Mouse (Mus musculus): ENCODE measurements around the gene Tgoln1. TPM values are rescaled to one million over a fixed set of nuclear protein-coding genes. Genes with fewer than 3 reads are reported as not detected.

Gene Tgoln1
- polyA plus RNA-seq, 1 experiment from 2014 or later: 13.1 TPM

DNA sequence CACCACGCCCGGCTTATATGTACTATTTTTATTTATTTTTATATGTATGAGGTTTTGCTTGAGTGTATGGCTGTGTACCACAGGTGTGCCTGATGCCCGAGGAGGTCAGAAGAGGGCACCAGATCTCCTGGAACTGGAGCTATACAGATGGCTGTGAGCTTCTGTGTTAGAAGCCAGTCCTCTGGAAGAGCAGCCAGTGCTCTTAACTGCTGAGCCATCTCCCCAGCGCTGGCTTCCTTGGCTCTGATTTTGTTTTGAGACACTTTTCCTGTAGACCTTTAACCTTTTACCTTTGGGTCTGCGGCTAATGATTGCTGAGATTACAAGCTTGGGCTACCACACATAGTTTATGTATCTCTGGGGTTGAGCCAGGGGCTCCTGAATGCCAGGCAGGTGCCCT is 49.3 kb downstream of the Tgoln1 start:
- Histone ChIP-seq H3K27me3 (no peaks in the 10 kb centered on the region), H3K4me1 (replicated peaks) (peaks cover 6% of the 10 kb centered on the region), H3K9ac (no peak overlapping the region), H3K4me3 (replicated peaks) (no peak overlapping the region), H3K4me2 (no peak overlapping the region), H3K27ac (replicated peaks) (no peak overlapping the region), H3K9me3 (replicated peaks) (no peaks in the 10 kb centered on the region), H3K36me3 (replicated peaks) (no peaks in the 10 kb centered on the region)
- no peak for ATAC-seq (ENCODE audit: insufficient read depth)
- 70% methylated on average over 5 of the region's 5 CpGs for WGBS (ENCODE audit: insufficient replicate concordance)

DNA sequence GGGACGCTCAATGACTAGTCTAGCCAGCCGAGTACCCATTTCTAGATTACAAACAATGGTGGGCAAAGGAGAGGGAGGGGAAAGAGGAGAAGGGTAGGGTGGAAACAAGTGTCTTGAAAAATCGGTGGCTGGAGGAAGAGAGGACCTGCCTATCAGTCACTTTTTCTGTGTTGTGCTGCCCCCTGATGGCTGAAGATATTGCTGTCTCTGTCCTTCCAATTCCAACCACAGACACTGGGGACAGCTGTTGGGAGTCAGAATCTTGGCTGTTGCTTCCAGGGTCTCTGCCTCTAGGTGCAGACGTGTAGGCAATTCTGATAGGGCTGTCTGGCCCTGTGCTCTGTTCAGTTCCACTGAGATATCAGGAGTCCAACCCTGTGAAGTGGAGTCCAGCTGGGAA is 50.8 kb downstream of the Tgoln1 start:
- under 1% methylated on average over 4 of the region's 4 CpGs for WGBS (ENCODE audit: insufficient replicate concordance)
- no peak overlapping the region for H3K9ac ChIP-seq

DNA sequence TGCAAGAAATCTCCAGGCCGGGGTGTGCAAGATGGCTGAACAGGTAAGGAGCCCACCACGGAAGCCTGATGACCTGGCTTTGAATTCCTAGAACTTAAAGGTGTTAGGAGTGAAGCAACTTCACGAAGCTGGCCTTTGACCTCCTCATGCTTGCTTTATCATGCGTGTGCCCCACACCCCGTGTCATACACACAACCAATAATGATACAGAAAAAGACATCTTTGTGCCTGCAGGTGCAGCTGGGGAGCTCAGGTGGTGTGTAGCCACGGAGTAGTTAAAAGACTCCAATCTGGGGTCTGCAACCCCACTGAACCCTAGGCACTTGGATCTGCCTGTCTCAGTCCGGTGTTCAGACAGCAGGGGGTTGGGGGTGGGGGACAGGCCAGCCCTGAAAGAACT is 51.3 kb downstream of the Tgoln1 start:
- Histone ChIP-seq H3K27me3 (no peaks in the 10 kb centered on the region), H3K4me1 (replicated peaks) (peaks cover 6% of the 10 kb centered on the region), H3K4me3 (replicated peaks) (no peak overlapping the region), H3K9ac (no peak overlapping the region), H3K27ac (replicated peaks) (no peak overlapping the region), H3K4me2 (no peak overlapping the region), H3K9me3 (replicated peaks) (no peaks in the 10 kb centered on the region), H3K36me3 (replicated peaks) (no peaks in the 10 kb centered on the region)
- no peak for ATAC-seq (ENCODE audit: insufficient read depth)
- WGBS (ENCODE audit: insufficient replicate concordance): 65% methylated on average over 7 of the region's 7 CpGs

More for the DNA sequence above, 50.8 kb downstream of the Tgoln1 start:
- no peaks in the 10 kb centered on the region for H3K9me3 ChIP-seq (replicated peaks)
- no peak overlapping the region for H3K27ac ChIP-seq (replicated peaks)
- no peaks in the 10 kb centered on the region for H3K36me3 ChIP-seq (replicated peaks)
- H3K27me3 ChIP-seq: no peaks in the 10 kb centered on the region
- no peak overlapping the region for H3K4me3 ChIP-seq (replicated peaks)
- H3K4me2 ChIP-seq: no peak overlapping the region
- peaks cover 6% of the 10 kb centered on the region for H3K4me1 ChIP-seq (replicated peaks)
- ATAC-seq (ENCODE audit: insufficient read depth): no peak

DNA sequence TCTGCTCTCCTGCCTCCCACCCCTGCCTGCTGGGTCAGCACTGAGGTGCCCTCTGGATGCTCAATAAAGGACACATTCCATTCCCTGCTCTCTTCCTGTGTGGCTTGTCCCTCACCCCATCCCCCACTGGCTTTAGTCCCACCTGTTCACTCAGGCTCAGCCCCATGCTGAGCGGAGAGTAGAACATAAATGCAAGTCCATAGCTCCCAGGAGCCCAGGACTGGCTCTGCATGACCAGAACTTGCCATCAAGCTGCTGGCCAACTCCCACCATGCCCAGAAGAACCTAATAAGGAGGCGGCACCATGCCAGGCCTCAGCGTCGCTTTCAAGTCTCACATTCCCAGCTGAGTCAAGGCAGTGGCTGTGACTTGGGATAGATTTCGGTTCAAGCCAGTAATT is 53.9 kb downstream of the Tgoln1 start:
- H3K36me3 ChIP-seq (replicated peaks): no peaks in the 10 kb centered on the region
- peaks cover 6% of the 10 kb centered on the region for H3K4me1 ChIP-seq (replicated peaks)
- no peak overlapping the region for H3K4me3 ChIP-seq (replicated peaks)
- no peak for ATAC-seq (ENCODE audit: insufficient read depth)
- H3K9me3 ChIP-seq (replicated peaks): no peaks in the 10 kb centered on the region
- WGBS (ENCODE audit: insufficient replicate concordance): 74% methylated on average over 5 of the region's 5 CpGs
- H3K4me2 ChIP-seq: no peak overlapping the region
- H3K9ac ChIP-seq: no peak overlapping the region
- no peaks in the 10 kb centered on the region for H3K27me3 ChIP-seq
- H3K27ac ChIP-seq (replicated peaks): no peak overlapping the region

DNA sequence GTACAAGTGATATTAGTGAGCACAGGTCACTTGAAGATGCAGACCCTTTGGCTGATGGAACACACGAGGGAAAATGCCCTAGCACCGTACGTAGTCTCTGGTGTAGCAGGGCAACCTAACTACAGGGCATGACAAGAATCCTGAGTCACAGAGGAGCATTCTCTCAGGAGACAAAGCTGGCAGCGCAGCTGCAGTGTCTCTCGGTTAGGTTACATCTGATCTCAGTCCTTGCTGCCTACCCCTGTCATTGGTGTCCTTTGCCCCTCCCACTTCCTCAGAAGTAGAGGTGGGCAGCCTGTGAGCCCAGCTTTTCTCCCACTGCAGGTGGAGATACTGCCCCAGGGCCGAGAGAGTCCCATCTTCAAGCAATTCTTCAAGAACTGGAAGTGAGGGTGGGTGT is 54.3 kb downstream of the Tgoln1 start:
- H3K27me3 ChIP-seq: no peaks in the 10 kb centered on the region
- ATAC-seq (ENCODE audit: insufficient read depth): no peak
- H3K9ac ChIP-seq: no peak overlapping the region
- 60% methylated on average over 6 of the region's 6 CpGs for WGBS (ENCODE audit: insufficient replicate concordance)
- no peak overlapping the region for H3K27ac ChIP-seq (replicated peaks)
- H3K36me3 ChIP-seq (replicated peaks): no peaks in the 10 kb centered on the region
- peaks cover 6% of the 10 kb centered on the region for H3K4me1 ChIP-seq (replicated peaks)
- H3K4me2 ChIP-seq: no peak overlapping the region
- H3K4me3 ChIP-seq (replicated peaks): no peak overlapping the region
- no peaks in the 10 kb centered on the region for H3K9me3 ChIP-seq (replicated peaks)

DNA sequence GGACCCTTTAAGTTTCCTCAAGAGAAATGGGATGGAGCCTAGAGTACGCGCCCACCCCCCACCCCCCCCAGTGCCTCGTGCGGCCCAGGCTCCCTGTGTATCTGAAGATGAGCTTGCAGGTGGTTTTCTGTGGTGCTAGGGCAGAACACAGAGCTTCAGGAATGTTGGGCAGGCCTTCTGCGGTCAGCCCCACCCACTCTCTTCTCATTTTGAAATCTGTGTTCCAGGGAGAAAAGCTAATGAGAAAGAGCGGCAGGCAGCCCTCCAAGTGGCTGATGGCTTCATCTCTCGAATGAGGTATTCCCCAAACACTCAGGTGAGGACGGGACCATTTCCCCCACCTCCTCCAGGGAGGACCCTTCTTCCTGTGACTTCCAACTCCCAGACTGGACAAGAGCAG is 56.0 kb downstream of the Tgoln1 start:
- Histone ChIP-seq H3K27me3 (no peaks in the 10 kb centered on the region), H3K9me3 (replicated peaks) (no peaks in the 10 kb centered on the region), H3K4me3 (replicated peaks) (no peak overlapping the region), H3K36me3 (replicated peaks) (no peaks in the 10 kb centered on the region), H3K4me2 (no peak overlapping the region), H3K27ac (replicated peaks) (no peak overlapping the region), H3K4me1 (replicated peaks) (peaks cover 5% of the 10 kb centered on the region), H3K9ac (no peak overlapping the region)
- ATAC-seq (ENCODE audit: insufficient read depth): no peak
- 73% methylated on average over 8 of the region's 8 CpGs for WGBS (ENCODE audit: insufficient replicate concordance)

Other genes starting within 250 kb of the Tgoln1 start
- 66.2 and 67.1 TPM in 2 replicates for gene Vamp5, start 236.5 kb downstream of the Tgoln1 start, polyA plus RNA-seq (2015; fragmentation: Nextera tagmentation; extraction: Ambion mirVana)
- 239 and 242 TPM in 2 replicates for gene Vamp8, start 226.3 kb downstream of the Tgoln1 start, polyA plus RNA-seq (2015; fragmentation: Nextera tagmentation; extraction: Ambion mirVana)
- gene Ggcx, start 202.7 kb downstream of the Tgoln1 start, polyA plus RNA-seq (2015; fragmentation: Nextera tagmentation; extraction: Ambion mirVana): 27.5 and 29.8 TPM in 2 replicates
- 136 and 143 TPM in 2 replicates for gene Mat2a, start 177.4 kb downstream of the Tgoln1 start, polyA plus RNA-seq (2015; fragmentation: Nextera tagmentation; extraction: Ambion mirVana)
- gene Sh2d6, start 95.3 kb downstream of the Tgoln1 start, polyA plus RNA-seq (2015; fragmentation: Nextera tagmentation; extraction: Ambion mirVana): not detected in 2 replicates
- 20.4 and 23.8 TPM in 2 replicates for gene Capg, start 72.6 kb downstream of the Tgoln1 start, polyA plus RNA-seq (2015; fragmentation: Nextera tagmentation; extraction: Ambion mirVana)
- 4.2 TPM in 2 replicates for gene Elmod3, start 18.6 kb downstream of the Tgoln1 start, polyA plus RNA-seq (2015; fragmentation: Nextera tagmentation; extraction: Ambion mirVana)
- 17.9 and 18.2 TPM in 2 replicates for gene Retsat, start 18.5 kb downstream of the Tgoln1 start, polyA plus RNA-seq (2015; fragmentation: Nextera tagmentation; extraction: Ambion mirVana)
- gene Tcf7l1, start 172.3 kb upstream of the Tgoln1 start, polyA plus RNA-seq (2015; fragmentation: Nextera tagmentation; extraction: Ambion mirVana): 4.1 and 5.3 TPM in 2 replicates